Mouse (Mus musculus): ENCODE results near the gene Vegfa. TPM values are rescaled to one million over a fixed set of nuclear protein-coding genes. Genes with fewer than 3 reads are reported as not detected.

Vegfa gene
- total and polyA plus RNA-seq, 3 experiments, result 15.3 to 50.0 (median 17.2) TPM

DNA sequence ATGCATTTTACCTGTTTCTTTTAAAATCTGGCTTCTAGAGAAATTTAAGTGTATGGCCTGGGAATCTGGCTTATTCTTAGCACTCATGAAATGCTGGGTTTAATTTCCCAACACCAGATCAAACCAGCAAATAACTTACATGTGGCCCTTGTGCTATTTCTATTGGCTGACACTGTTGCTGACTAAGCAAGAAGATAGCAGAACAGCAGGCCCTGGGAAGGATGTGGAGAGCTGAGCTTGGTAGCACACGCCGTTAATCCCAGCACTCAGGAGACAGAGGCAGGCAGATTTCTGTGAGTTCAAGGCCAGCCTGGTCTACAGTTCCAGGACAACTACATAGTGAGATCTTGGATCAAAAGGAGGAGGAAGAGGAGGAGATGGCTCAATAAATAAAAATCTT, 17.2 kb downstream of the Vegfa start:
- no peak overlapping the region for H3K27ac ChIP-seq (ENCODE audit: insufficient read depth, low read depth)
- no peaks in the 10 kb centered on the region for H3K79me2 ChIP-seq (replicated peaks; ENCODE audit: control insufficient read depth, extremely low read depth, insufficient read depth, poor library complexity, severe bottlenecking)
- no peak for DNase-seq (ENCODE audit: extremely low read depth)
- no peak overlapping the region for H3K4me2 ChIP-seq (ENCODE audit: insufficient read depth, low read depth, poor library complexity, severe bottlenecking)
- H3K9ac ChIP-seq (ENCODE audit: insufficient read depth, low read depth), result no peak overlapping the region
- dilution Hi-C loops (cut with MboI; ENCODE audit: extremely low pct_ligation_motif_present, extremely low pct_unique_long_range_greater_than_20kb, low sequenced_read_pairs) (no loop called here), in situ Hi-C loops (cut with MboI; ENCODE audit: low pct_ligation_motif_present, low pct_unique_long_range_greater_than_20kb, low sequenced_read_pairs) (no loop called here)
- no peak for TF ChIP-seq TCF12 (IDR thresholded peaks at IDR 0.05; ENCODE audit: low read depth, low read length)
- TF ChIP-seq POLR2A (IDR thresholded peaks at IDR 0.05; ENCODE audit: low read depth, low read length), result no peak
- TF ChIP-seq CHD2 (IDR thresholded peaks at IDR 0.05; ENCODE audit: low read length), result no peak
- TF ChIP-seq USF2 (conservative IDR thresholded peaks at IDR 0.05; ENCODE audit: low read depth, low read length), result no peak
- TF ChIP-seq NRF1 (IDR thresholded peaks at IDR 0.05; ENCODE audit: low read depth, low read length), result no peak
- TF ChIP-seq ZC3H11A (IDR thresholded peaks at IDR 0.05; ENCODE audit: low read depth, low read length), result no peak
- no peak for TF ChIP-seq RCOR1 (conservative IDR thresholded peaks at IDR 0.05; ENCODE audit: low read depth, low read length)
- no peak for TF ChIP-seq IRF4 (IDR thresholded peaks at IDR 0.05; ENCODE audit: low read depth, low read length)
- no peak for TF ChIP-seq MEF2A (IDR thresholded peaks at IDR 0.05; ENCODE audit: borderline replicate concordance, low read depth, low read length)
- no peak for TF ChIP-seq SIN3A (IDR thresholded peaks at IDR 0.05; ENCODE audit: low read length)
- no peak for TF ChIP-seq POLR2AphosphoS2 (IDR thresholded peaks at IDR 0.05; ENCODE audit: low read depth, low read length)
- TF ChIP-seq E2F4 (IDR thresholded peaks at IDR 0.05; ENCODE audit: insufficient replicate concordance, low read depth, low read length), result no peak
- no peak for TF ChIP-seq EP300 (IDR thresholded peaks at IDR 0.05; ENCODE audit: low read length)
- TF ChIP-seq ETS1 (conservative IDR thresholded peaks at IDR 0.05; ENCODE audit: low read depth, low read length), result no peak
- no peaks in the 10 kb centered on the region for H3K4me1 ChIP-seq (ENCODE audit: control insufficient read depth in 1 of 2, insufficient read depth in 2 of 2)
- H3K27me3 ChIP-seq (replicated peaks), result peaks cover 2% of the 10 kb centered on the region
- H3K36me3 ChIP-seq (replicated peaks in 1 of 2; ENCODE audit: control insufficient read depth in 1 of 2, insufficient read depth in 1 of 2, low read length in 1 of 2), result peaks cover 21 to 38% of the 10 kb centered on the region in 2 experiments
- H3K9me3 ChIP-seq (replicated peaks; ENCODE audit: low read length), result no peaks in the 10 kb centered on the region
- no peak overlapping the region for H3K4me3 ChIP-seq (replicated peaks in 1 of 3; ENCODE audit: low read depth in 2 of 3, low read length in 2 of 3, poor library complexity in 1 of 3)

DNA sequence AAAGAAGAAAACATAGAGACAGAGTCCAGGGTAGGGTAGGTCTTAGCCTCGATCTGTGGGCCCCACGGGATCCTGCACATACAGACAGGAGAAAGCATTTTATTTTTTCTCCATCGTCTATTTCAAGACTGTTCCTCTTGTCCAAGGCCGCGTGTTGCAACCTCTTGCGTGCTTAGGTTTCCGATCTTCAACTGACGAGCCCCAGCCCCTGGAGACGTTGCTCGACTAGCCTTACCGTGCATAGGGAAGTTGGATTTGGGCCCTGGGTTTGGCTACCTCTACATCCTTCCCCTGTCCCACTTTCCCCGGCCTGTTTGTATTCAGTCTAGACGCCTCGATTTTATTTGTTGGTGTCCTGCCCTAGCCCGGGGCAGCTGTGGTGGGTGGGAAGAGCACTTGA, 18.6 kb downstream of the Vegfa start:
- Histone ChIP-seq H3K4me1 (ENCODE audit: control insufficient read depth in 1 of 2, insufficient read depth in 2 of 2) (peaks cover 0 to 5% of the 10 kb centered on the region in 2 experiments; a peak in 1 of 4 replicates), H3K9ac (ENCODE audit: insufficient read depth, low read depth) (no peak overlapping the region), H3K4me3 (replicated peaks in 1 of 3; ENCODE audit: low read depth in 2 of 3, low read length in 2 of 3, poor library complexity in 1 of 3) (no peak overlapping the region), H3K4me2 (ENCODE audit: insufficient read depth, low read depth, poor library complexity, severe bottlenecking) (no peak overlapping the region), H3K79me2 (replicated peaks; ENCODE audit: control insufficient read depth, extremely low read depth, insufficient read depth, poor library complexity, severe bottlenecking) (no peaks in the 10 kb centered on the region), H3K27me3 (replicated peaks) (peaks cover 10% of the 10 kb centered on the region), H3K9me3 (replicated peaks; ENCODE audit: low read length) (no peaks in the 10 kb centered on the region), H3K27ac (ENCODE audit: insufficient read depth, low read depth) (no peak overlapping the region), H3K36me3 (replicated peaks in 1 of 2; ENCODE audit: control insufficient read depth in 1 of 2, insufficient read depth in 1 of 2, low read length in 1 of 2) (peaks cover 12 to 24% of the 10 kb centered on the region in 2 experiments)
- dilution Hi-C loops (cut with MboI; ENCODE audit: extremely low pct_ligation_motif_present, extremely low pct_unique_long_range_greater_than_20kb, low sequenced_read_pairs) (no loop called here), in situ Hi-C loops (cut with MboI; ENCODE audit: low pct_ligation_motif_present, low pct_unique_long_range_greater_than_20kb, low sequenced_read_pairs) (no loop called here)
- DNase-seq (ENCODE audit: extremely low read depth), result no peak
- no peak for TF ChIP-seq TCF12 (IDR thresholded peaks at IDR 0.05; ENCODE audit: low read depth, low read length)
- TF ChIP-seq MXI1 (IDR thresholded peaks at IDR 0.05; ENCODE audit: low read depth, low read length), result no peak
- no peak for TF ChIP-seq UBTF (IDR thresholded peaks at IDR 0.05; ENCODE audit: low read depth, low read length)
